Mouse (Mus musculus) lung, postnatal 0 days (tissue): Measurements from ENCODE around the gene Lcp1.

Experiments
- CTCF ChIP-seq: IDR thresholded peaks from 2 replicates; pipeline ENCODE4 v1.5.1; 2016; ENCODE audit warnings: antibody characterized with exemption, mild to moderate bottlenecking
- EP300 ChIP-seq: IDR thresholded peaks from 2 replicates; pipeline ENCODE4 v1.6.1; 2016; ENCODE audit warnings: antibody characterized with exemption, mild to moderate bottlenecking, control low read depth

DNA sequence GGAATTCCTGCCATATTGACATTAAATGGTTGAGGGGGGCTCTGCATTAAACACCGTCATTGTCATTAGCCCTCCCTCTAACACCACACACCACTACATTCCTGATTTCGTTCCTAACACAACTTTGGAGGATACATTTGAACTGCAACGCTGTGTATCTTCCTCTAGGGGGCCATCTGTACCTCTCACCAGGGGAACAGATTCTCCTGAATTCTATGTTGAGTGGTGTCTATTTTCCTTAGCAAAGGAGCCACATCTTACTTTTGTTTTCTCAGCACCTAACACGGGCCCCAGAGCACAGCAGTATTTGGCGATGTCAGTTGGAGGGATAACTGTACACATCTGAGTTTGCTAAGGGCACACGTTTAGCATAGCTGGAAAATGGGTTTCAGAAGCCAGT, 57.6 kb downstream of the Lcp1 start:
- TF ChIP-seq CTCF (peak; percentile 63), EP300 (no peak)
